Mouse (Mus musculus): ENCODE results near the gene Ccdc85b.
A peak's percentile ranks its signal among the peaks of the same experiment; 100 is the strongest.

Gene Ccdc85b

DNA sequence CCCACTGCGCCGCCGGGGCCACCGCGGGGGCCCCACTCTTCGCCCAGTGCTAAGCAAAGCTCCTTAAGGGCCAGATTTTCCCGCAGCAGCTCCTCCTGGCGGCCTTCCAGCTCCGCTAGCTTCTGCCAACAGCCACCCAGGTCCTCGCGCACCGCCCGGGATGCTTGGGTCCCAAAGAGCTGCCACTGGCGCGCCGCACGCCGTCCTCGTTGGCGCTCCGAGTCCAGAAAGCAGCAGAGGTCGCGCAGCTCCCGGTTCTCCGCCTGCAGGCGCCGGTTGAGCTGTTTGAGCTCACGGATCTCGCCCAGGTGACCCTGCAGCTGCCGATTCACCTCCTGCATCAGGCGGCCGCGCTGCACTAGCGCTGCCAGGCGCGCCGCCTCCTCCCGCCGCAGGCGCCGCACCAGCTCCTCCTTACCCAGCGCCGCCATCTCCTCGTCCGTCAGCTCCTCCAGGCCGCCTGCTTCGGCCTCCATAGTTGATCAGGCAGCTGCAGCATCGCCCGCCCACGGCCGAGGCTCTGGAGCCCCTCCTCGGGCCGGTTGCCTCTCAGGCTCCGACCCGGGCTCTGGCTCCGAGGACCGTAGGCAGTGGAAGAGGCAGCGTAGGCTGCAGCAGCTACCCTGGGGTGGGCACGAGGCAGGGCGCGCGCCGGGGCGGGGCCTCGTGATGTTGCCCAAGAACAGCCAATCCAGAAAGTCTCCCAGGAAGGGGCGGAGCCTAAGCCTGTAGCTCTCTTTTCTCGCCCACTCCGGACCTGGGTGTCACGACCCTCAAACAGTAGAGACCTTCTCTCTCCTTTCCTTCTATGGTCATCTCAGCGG is 560 bp downstream of the Ccdc85b start:
- peak; percentile 77 to 91 for DNase-seq (ENCODE audit: low read depth in 2 of 2, low spot score in 2 of 2)

DNA sequence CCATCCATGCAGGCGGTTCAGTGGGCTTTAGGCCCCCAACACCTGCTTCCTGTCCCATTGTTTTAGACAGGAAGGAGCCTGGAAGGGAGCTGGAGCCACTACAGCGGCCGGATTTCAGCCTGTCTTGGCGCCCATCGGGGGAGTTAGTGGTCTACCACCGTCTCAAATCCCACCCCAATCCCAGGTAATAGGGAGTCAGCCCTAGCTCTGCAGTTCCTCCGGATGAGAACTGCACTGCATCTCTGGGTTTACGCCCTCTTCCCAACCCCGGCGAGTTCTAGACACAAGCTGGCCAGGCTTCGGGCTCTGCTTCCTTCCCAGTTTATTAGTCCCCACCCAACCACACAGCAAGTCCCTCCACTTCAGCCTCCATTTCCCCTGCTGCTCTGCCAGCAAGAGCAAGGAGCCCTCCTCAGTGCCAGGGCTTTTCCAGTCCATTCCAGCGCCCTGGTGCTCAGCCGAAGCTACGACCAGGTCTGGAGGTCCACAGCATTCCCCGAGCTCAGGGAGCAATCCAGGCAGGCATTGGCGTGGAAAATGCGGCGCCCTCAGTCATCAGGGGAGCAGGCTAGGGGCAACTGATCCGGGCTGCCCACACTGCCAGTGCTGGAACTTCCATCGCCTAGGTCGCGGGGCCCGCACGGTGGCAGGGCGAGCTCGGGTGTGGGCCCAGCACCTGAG is 1.3 kb downstream of the Ccdc85b start:
- no peak for DNase-seq (ENCODE audit: low read depth in 2 of 2, low spot score in 2 of 2)

DNA sequence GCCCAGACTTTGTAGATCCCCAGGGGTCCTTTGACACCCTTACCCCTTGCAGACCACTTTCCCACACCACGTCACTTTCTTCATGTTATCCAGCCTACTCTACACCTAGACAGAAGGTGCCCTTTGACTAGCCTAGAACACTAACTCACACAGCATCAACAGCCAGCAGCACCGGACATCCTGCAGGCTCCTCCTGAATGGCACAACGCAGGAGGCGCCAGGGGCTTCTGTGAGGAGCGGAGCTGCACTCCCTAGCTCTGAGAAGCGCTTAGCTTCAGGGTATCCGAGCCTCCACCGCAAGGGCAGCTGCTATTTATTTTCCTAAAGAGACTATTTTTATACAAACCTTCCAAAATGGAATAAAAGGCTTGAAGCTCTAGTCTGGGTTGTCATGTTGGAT is 2.1 kb downstream of the Ccdc85b start:
- no peak for DNase-seq (ENCODE audit: low read depth in 2 of 2, low spot score in 2 of 2)

DNA sequence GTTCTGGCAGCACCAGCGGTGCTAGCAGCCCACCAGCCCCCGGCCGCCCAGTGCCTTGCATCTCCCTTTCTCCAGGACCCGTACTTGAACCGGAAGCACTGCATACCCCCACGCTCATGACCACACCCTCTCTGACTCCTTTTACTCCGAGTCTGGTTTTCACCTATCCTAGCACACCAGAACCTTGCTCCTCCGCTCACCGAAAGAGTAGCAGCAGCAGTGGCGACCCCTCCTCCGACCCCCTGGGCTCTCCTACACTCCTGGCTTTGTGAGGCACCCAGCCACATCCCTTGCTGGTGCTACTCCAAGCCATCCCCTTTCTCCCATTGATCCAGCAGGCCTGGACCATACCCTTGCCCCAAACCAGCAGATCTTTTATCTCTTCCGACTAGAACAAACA is 2.7 kb downstream of the Ccdc85b start:
- no peak for DNase-seq (ENCODE audit: low read depth in 2 of 2, low spot score in 2 of 2)

DNA sequence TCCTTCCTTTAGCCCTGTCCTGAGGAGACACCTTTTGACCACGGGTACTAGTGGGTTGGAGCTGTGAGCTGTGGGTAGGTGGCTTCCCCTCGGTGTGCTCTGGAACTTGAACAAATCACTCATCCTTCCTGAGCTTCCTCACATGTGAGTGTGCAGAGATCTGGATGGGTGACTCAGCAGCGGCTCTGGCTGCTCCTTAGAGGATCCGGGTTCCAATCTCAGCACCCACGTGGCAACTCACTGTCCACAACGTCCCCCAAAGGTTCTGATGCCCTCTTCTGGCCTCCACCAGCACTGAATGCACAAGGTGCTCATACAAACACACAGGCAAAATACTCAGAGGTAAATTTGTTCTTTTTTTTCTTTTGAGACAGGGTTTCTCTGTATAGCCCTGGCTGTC is 5.9 kb downstream of the Ccdc85b start:
- DNase-seq (ENCODE audit: low read depth in 2 of 2, low spot score in 2 of 2): no peak

DNA sequence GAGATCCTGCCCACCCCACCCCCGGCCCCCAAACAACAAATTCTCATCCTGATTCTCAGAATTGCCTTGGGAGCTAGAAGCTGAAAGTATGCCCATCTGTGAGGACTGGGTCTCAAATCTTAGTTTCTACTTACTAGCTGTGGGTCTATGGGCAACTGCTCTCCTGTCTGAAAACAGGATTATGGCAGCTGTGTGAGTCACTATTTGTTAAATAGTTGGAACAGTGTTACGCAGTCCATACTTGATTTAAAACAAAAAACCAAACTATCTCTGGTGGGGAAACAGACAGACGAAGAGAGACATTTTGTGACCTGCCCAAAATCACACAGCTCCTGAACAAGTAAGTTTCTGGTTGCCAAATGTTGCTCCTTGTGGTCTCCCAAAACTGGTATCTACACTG is 8.0 kb downstream of the Ccdc85b start:
- no peak for DNase-seq (ENCODE audit: low read depth in 2 of 2, low spot score in 2 of 2)

DNA sequence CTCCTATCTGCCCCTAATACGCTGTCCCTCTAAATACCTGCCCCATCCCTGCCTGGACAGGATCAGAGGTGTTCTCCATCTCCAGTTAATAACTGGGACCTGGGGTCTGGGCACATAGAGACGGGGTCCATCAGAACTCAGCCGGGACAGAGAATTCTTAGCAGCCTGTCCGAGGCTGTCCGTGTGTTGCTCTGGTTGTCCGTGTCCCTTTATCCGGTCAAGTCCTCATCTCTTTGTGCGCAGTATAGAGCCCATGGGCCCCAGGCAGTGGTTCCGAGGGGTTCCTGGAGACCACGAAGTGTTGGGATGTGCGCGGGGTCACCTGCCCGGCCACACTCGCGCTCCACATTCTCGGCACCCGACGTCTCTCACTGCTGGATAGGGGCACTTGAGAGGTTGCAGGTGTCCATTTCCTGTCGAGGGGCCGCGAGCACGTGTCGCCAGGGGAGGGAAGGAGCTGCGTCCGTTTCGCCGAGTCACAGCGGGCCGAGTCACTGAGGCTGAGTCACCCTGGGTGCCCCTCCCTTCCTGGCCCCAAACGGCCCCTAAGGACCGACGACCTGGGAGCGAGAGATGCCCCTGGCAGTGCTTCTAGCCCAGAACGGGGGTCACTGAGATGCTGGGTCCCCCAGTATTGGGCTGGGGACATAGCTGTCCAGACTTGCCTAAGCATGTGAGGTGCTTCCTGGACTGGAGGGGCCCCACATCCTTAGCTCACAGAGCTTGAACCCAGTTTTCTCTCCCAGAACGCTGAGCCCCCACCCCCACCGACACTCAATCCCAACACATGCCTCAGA is 9.1 kb downstream of the Ccdc85b start:
- no peak for DNase-seq (ENCODE audit: low read depth in 2 of 2, low spot score in 2 of 2)

DNA sequence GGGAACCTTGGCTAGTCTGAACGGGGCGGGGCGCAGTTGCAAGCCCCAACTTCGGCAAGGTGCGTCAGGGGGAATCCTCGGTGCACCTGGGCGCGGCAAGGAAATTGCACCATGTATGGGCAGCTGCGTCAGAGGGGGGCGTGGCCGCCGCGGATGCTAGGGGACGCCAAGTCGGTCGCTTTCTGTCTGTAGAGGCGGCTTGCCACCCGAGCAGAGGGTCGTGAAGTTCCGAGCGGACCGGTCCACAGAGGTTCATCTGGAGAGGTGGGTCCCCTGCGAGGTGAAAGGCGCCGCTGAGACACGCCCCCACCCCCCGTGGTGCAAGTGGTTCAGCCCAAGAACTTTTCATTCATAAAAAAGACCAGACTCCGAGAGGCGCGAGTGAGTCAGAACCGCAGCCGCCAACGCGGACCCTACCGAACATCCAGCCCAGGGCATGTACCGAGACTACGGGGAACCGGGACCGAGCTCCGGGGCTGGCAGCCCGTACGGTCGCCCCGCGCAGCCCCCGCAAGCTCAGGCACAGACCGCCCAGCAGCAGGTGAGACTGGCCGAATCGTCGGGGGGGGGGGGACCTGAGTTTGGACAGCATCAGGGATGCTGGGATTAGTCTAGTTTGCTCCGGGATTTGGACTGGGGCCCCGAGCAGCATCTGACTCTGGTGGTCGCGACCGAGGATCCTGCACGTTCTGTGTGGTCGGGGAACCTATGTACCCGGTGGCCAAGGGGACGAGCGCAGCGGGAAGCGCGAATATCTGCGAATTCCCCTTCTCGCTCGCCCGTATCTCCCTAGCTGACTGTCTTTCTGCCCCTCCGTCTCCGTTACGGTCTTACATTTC is 10.0 kb downstream of the Ccdc85b start, which contains the start of gene Fosl1:
TSS of gene Fosl1 (plus strand) at position 33 of the 839 bp plus-strand sequence.
- peak; percentile 68 to 82 for DNase-seq (ENCODE audit: low read depth in 2 of 2, low spot score in 2 of 2)

DNA sequence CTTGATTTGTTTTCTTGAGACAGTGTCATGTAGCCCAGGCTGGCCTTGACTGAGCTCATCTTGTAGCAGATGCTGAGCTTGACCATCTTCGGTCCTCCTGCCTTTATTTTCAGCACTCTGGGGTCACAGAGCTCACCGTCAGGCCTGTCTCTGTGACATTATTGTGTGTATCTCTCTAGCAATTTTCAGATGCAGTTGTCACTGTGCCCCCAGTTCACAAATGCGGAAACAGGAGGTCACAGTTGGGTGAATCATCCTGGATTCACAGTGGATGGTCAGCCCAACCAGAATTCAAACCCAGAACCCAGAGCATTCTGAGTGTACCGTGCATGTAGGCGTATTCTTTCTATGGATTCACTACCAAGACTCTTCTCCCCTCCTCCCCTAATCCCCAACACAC is 11.9 kb downstream of the Ccdc85b start:
- DNase-seq (ENCODE audit: low read depth in 2 of 2, low spot score in 2 of 2): no peak

DNA sequence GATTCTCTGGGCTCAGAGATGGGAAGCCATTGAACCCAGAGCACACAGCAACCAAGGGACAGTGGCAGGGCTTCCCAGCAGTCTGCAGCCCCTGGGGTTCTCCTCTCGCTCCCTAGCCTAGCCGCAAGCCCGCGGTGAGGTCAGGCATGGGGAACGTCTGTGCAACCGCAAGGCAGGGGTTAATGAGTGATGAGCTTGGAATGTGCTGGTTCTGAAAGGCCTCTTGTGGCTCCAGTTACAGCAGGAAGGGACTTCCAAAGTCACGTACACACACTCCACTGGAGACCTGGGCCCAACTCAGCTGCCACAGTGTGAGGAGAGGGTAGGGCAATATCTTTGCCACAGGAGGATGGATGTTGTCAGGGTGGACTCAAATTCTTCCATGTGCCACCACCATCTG is 12.7 kb downstream of the Ccdc85b start:
- DNase-seq (ENCODE audit: low read depth in 2 of 2, low spot score in 2 of 2): no peak

DNA sequence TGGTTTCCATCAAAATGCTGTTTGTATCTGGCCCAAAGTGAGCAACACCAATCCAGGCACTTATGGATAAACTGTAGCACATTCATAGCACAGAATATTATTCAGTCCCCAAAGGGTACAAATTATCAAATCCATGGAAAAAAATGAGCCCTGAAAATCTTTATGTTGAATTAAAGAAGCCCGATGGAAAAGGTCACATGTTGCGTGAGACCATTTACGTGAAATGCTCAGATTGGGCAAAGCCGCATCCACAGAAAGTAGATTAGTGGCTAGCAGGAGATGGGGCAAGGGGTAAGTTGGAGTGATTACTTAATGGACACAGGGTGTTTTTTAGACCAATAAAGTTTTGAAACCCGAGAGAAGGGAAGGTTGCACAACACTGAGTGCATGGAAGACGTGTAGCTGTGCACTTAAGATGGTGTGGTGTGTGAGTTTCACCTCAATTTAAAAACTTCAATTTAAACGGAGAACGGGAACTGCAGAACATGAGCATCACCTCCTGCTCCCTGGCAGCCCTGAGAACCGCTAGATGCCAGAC is 13.3 kb downstream of the Ccdc85b start:
- DNase-seq (ENCODE audit: low read depth in 2 of 2, low spot score in 2 of 2): no peak

DNA sequence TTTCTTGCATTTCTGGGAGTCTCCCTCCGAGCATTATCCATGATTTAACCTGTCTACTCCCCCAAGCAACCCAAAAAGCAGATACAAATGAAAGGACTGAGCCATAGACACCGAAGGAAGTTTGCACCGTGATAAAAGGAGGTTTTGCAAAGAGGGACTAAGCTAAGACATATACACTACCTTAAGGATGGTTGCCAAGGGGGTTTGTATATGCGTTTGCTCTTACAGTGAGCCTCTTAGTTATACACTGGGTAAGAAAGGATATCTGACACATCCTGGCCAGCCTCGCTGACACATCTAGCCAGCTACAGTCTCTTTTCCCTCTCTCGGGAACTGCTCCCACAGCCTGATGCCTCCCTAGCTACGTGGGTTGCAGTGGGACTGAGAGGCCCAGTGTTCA is 23.7 kb downstream of the Ccdc85b start:
- no peak for DNase-seq (ENCODE audit: low read depth in 2 of 2, low spot score in 2 of 2)

DNA sequence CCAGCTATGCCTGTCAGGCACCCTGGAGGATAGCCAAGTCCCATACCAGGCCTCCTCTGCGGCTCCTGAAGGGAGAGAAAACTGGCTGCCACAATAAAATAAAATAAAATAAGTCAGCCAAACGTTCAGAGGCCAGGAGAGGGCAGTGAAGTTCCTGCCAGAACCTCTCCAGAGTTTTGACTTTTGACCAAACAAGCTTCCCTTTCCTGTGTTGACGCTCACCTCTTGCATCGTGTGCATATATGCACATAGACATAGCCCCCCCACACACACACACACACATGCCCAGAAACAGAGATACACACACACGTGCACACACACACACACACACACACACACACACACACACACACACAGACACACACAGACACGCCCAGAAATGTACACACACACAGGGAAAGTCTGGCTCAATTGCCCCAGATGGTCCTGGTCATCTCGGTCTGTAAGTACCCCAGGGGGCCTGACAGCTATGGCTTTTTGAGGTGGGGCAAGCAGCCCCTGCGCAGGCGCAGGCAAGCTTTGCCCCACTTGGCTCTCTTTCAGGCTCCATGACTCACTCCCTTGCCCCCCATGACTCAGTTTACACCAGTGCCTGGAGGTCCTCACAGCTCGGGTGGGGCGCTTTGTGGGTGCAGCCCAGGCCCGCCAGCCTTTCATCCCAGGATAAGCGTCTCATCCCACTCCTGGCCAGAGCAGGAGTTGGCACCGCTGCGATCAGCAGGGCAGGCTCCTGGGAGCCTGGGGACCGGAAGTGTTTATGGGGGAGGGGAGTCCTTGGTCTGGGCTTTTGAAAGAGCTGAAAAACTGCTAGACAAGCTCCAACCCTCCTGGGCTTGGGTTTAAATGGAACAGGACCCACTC is 24.5 kb downstream of the Ccdc85b start:
- DNase-seq (ENCODE audit: low read depth in 2 of 2, low spot score in 2 of 2): peak; percentile 33 to 56

DNA sequence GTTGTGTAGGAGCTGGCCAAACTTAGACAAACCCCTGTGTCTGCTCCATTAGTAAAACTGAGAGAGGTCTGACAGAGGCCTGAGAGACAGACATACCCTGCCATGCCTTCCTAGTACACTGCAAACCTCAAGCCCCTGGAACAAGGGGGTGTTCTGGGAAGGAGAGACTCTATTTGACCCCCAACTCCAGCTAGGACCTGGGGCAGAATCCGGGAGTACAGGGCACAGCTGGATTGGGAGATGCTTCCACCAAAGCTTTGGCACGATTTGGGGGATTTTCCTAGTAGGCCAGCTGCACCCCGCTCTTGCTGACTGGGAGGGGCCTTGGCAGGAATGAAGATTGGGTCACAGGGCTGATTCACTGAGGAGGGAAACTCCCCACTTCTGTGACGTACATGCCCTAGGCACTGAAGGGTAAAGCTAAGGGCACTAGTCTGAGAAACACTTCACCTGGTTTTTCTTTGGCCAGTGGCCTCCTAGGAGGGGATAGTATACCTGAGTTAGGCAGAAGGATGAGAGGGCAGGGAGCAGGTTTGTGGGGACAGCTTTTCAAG is 25.7 kb downstream of the Ccdc85b start:
- no peak for DNase-seq (ENCODE audit: low read depth in 2 of 2, low spot score in 2 of 2)

DNA sequence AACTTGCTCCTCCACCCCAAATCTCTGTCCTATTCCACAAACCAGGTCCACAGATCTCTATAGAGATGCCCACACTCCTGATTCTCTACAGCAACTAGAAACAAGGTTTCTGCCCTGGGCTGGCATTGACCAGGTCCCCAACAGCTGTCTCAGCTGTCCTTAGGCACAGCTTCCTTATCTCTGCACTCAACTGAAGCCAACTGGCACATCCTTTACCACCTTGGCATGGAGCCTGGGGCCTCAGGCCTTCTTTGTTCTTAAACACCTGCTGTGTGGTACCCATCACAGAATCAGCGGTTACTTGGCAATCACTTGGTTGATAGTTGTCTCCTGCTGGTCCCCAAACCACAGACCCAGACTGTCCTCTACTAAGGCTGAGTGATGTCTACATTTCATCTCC is 27.3 kb downstream of the Ccdc85b start:
- no peak for DNase-seq (ENCODE audit: low read depth in 2 of 2, low spot score in 2 of 2)

DNA sequence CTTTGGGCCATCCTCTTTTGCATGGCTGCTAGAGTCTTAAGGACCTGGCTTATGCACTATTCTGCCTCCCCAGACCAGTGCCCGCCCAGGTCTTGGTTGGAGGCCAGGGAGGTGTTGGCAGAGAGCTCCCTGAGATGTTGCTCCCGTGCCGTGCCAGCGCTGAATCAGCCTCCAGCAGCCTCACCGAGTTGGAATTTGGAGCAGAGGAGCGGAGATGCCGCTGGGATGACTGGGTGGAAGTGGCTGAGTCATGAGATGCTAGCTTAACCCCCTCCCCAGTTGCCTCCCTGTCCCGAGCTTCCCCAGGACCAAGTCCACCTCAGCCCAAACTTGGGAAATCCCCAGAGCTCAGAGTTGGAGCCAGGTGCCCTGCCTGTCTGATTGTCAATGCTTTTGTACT is 27.9 kb downstream of the Ccdc85b start:
- DNase-seq (ENCODE audit: low read depth in 2 of 2, low spot score in 2 of 2): no peak

DNA sequence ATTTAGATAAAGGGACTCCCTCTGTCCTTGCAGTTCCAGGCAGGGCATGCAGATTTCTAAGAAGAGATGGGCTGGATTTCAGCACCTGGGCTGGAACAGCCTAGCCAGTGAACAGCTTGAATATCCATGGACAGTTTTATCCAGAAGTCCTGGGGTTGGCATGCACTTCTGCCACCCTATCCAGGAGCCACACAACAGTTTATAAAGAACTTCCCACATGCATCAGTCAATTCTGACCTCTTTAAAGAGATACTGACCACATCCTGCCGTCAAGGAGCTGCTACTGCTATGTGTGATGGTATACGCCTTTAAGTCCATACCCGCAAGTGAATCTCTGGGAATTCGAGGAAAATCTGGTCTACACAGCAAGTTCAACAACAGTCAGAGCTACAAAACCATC is 28.5 kb downstream of the Ccdc85b start:
- DNase-seq (ENCODE audit: low read depth in 2 of 2, low spot score in 2 of 2): no peak

DNA sequence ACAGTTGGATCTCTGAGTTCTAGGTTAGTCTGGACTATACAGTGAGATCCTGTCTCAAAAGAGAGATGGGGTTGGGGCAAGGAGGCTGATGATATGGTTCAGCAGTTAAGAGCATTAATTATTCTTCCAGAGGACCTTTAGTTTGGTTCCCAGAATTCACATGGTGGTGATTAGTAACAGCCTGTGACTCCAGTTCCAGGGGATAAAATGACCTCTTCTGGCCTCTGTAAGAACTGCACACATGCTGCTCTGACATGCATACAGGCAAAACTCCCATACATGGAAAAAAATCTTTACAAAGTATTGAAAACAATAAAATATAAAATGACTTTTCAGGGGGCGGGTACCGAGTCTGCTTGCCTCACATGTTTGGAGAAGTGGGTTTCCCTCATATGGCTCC is 29.6 kb downstream of the Ccdc85b start:
- peak in 1 of 2 experiments; percentile 56 for DNase-seq (ENCODE audit: low read depth in 2 of 2, low spot score in 2 of 2)

DNA sequence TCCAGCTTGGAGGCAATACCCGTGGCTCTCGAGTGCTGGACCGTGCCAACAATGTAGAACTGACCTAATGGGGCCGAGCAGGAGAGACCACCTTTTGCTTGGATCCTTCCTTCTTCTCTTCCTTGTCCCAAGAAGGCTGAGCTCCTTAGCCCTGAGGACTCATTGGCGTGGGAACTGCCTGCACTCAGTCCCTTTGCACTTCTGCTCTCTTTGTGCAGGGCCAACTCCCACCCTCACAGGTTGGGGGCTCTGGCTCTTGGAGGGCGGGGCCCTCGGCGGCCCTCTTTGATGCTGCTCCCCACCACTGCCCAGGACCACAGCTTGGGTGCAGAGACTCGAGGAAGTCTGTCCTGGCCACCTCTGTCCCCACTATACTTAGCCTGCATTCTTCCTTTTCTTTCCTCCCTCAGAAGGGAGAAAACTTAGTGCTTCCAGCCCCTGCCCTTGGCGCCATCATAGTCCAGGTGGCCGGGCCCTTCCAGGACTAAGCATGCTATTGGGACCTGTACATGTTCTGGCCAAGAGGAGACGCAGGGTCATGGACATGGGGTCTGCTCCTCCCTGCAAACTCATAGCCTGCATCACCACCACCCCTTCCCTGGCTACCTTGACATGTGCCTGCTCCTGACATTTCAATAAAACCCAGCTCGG is 30.9 kb downstream of the Ccdc85b start:
- no peak for DNase-seq (ENCODE audit: low read depth in 2 of 2, low spot score in 2 of 2)
